Mouse (Mus musculus): ENCODE results near the gene Mad1l1. TPM values are rescaled to one million over a fixed set of nuclear protein-coding genes. Genes with fewer than 3 reads are reported as not detected.

Mad1l1 gene
- polyA plus RNA-seq, 1 experiment from 2014 or later = 42.3 TPM

DNA sequence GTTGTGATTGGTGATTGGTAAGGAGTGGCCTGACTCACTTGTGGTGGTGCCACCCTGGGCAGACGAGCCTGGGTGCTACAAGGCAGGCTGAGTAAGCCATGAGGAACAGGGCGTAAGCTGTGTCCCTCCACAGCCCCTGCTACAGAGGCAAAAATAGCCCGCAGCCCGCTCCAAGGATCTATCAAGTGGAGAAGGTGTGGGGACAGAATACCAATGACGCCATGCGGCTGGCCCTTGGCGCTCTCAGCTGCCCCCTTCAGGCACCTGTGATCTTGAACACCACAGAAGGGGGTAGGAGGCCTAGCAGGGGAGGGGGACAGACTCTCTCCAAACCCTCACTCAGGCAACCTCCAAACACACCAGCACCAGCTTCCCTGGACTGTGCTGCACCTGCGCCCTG, 15.3 kb downstream of the Mad1l1 start:
- Histone ChIP-seq H3K9me3 (ENCODE audit: control insufficient read depth, low read length) (no peaks in the 10 kb centered on the region), H3K4me2 (ENCODE audit: low read length) (no peak overlapping the region), H3K27me3 (replicated peaks; ENCODE audit: control insufficient read depth, insufficient read depth, low read length) (no peaks in the 10 kb centered on the region), H3K9ac (ENCODE audit: low read length) (no peak overlapping the region), H3K4me1 (replicated peaks; ENCODE audit: control insufficient read depth, insufficient read depth, low read length) (no peaks in the 10 kb centered on the region), H3K27ac (ENCODE audit: low read depth) (no peak overlapping the region), H3K36me3 (ENCODE audit: control insufficient read depth, insufficient read depth, low read length) (peaks cover 87% of the 10 kb centered on the region), H3K4me3 (ENCODE audit: low read depth, low read length) (no peak overlapping the region)
- DNase-seq (ENCODE audit: low spot score) (no peak), ATAC-seq (replicated peaks; ENCODE audit: low FRiP score, low TSS enrichment, low read depth) (no peak)
- WGBS = 89% methylated on average over 8 of the region's 8 CpGs

- ATAC-seq (replicated peaks; ENCODE audit: low FRiP score, low TSS enrichment, low read depth) = no peak
- Histone ChIP-seq H3K27ac (ENCODE audit: low read depth) (no peak overlapping the region), H3K9ac (ENCODE audit: low read length) (no peak overlapping the region), H3K36me3 (ENCODE audit: control insufficient read depth, insufficient read depth, low read length) (peaks cover 82% of the 10 kb centered on the region), H3K4me1 (replicated peaks; ENCODE audit: control insufficient read depth, insufficient read depth, low read length) (no peaks in the 10 kb centered on the region), H3K4me2 (ENCODE audit: low read length) (no peak overlapping the region), H3K4me3 (ENCODE audit: low read depth, low read length) (no peak overlapping the region), H3K27me3 (replicated peaks; ENCODE audit: control insufficient read depth, insufficient read depth, low read length) (no peaks in the 10 kb centered on the region), H3K9me3 (ENCODE audit: control insufficient read depth, low read length) (no peaks in the 10 kb centered on the region)
- 93% methylated on average over 4 of the region's 4 CpGs for WGBS
- no peak for DNase-seq (ENCODE audit: low spot score)
Measured at GRCm38 (mm10) chr5:140298291-140298690, 23.1 kb downstream of the Mad1l1 start.

- 77% methylated on average over 1 of the region's 1 CpGs for WGBS
- Histone ChIP-seq H3K27me3 (replicated peaks; ENCODE audit: control insufficient read depth, insufficient read depth, low read length) (no peaks in the 10 kb centered on the region), H3K4me2 (ENCODE audit: low read length) (no peak overlapping the region), H3K36me3 (ENCODE audit: control insufficient read depth, insufficient read depth, low read length) (peaks cover 66% of the 10 kb centered on the region), H3K9ac (ENCODE audit: low read length) (no peak overlapping the region), H3K4me1 (replicated peaks; ENCODE audit: control insufficient read depth, insufficient read depth, low read length) (no peaks in the 10 kb centered on the region), H3K27ac (ENCODE audit: low read depth) (no peak overlapping the region), H3K9me3 (ENCODE audit: control insufficient read depth, low read length) (no peaks in the 10 kb centered on the region), H3K4me3 (ENCODE audit: low read depth, low read length) (no peak overlapping the region)
- ATAC-seq (replicated peaks; ENCODE audit: low FRiP score, low TSS enrichment, low read depth) = 0 out of 2 replicates have a peak, but pooled peaks have one; percentile 27
- DNase-seq (ENCODE audit: low spot score) = peak; percentile 63
Measured at GRCm38 (mm10) chr5:140292152-140292551, 29.2 kb downstream of the Mad1l1 start.

DNA sequence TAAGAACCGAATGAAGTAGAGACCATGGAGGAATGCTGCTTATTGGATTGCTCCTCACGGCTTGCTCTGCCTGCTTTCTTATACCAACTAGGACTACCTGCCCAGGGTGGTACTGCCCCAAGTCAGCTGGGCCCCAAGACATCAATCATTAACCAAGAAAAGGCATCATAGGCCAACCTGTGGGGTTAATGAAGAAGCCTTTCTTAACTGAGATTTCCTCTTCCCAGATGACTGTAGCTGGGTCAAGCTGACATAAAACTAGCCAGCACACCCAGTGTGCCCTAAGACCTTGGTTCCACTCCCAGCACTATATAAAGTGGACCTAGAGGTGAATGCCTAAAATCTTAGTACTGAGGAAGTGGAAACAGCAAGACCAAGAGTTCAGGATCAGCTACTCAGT, 32.2 kb downstream of the Mad1l1 start:
- WGBS = 95% methylated on average over 2 of the region's 2 CpGs
- H3K27me3 ChIP-seq (replicated peaks; ENCODE audit: control insufficient read depth, insufficient read depth, low read length) = no peaks in the 10 kb centered on the region
- peaks cover 55% of the 10 kb centered on the region for H3K36me3 ChIP-seq (ENCODE audit: control insufficient read depth, insufficient read depth, low read length)
- ATAC-seq (replicated peaks; ENCODE audit: low FRiP score, low TSS enrichment, low read depth) (no peak), DNase-seq (ENCODE audit: low spot score) (no peak)
- no peak overlapping the region for H3K27ac ChIP-seq (ENCODE audit: low read depth)
- H3K4me2 ChIP-seq (ENCODE audit: low read length) = no peak overlapping the region
- no peak overlapping the region for H3K9ac ChIP-seq (ENCODE audit: low read length)
- no peaks in the 10 kb centered on the region for H3K9me3 ChIP-seq (ENCODE audit: control insufficient read depth, low read length)
- H3K4me1 ChIP-seq (replicated peaks; ENCODE audit: control insufficient read depth, insufficient read depth, low read length) = no peaks in the 10 kb centered on the region
- H3K4me3 ChIP-seq (ENCODE audit: low read depth, low read length) = no peak overlapping the region

GRCm38 (mm10) chr5:140288287-140288686, 33.1 kb downstream of the Mad1l1 start:
- Histone ChIP-seq H3K4me3 (ENCODE audit: low read depth, low read length) (no peak overlapping the region), H3K27me3 (replicated peaks; ENCODE audit: control insufficient read depth, insufficient read depth, low read length) (no peaks in the 10 kb centered on the region), H3K9ac (ENCODE audit: low read length) (no peak overlapping the region), H3K27ac (ENCODE audit: low read depth) (no peak overlapping the region), H3K36me3 (ENCODE audit: control insufficient read depth, insufficient read depth, low read length) (peaks cover 55% of the 10 kb centered on the region), H3K4me1 (replicated peaks; ENCODE audit: control insufficient read depth, insufficient read depth, low read length) (no peaks in the 10 kb centered on the region), H3K9me3 (ENCODE audit: control insufficient read depth, low read length) (no peaks in the 10 kb centered on the region), H3K4me2 (ENCODE audit: low read length) (no peak overlapping the region)
- no peak for DNase-seq (ENCODE audit: low spot score)
- 87% methylated on average over 3 of the region's 3 CpGs for WGBS
- ATAC-seq (replicated peaks; ENCODE audit: low FRiP score, low TSS enrichment, low read depth) = no peak

DNA sequence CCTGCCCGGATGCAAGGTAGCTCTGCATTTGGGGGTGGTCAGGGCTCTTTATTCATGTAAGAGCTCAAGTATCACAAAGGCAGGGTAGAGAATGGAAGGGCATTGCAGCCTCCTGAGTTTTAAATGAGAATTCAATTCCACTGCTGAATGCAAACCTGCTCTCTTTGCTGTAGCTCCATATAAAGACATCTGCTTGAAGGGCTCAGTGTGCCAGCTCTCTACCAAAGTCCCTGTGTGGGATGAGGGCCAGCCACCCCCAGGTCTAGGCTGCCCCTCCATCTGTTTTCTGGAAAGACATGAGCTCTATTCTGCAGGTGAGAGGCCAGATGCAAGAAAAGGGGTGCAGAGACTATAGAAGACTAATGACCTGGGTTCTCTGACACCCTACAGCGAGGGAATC, 36.6 kb downstream of the Mad1l1 start:
- 75% methylated on average over 2 of the region's 2 CpGs for WGBS
- DNase-seq (ENCODE audit: low spot score) (no peak), ATAC-seq (replicated peaks; ENCODE audit: low FRiP score, low TSS enrichment, low read depth) (no peak)
- Histone ChIP-seq H3K9me3 (ENCODE audit: control insufficient read depth, low read length) (no peaks in the 10 kb centered on the region), H3K4me2 (ENCODE audit: low read length) (no peak overlapping the region), H3K27ac (ENCODE audit: low read depth) (no peak overlapping the region), H3K27me3 (replicated peaks; ENCODE audit: control insufficient read depth, insufficient read depth, low read length) (no peaks in the 10 kb centered on the region), H3K4me3 (ENCODE audit: low read depth, low read length) (no peak overlapping the region), H3K4me1 (replicated peaks; ENCODE audit: control insufficient read depth, insufficient read depth, low read length) (no peaks in the 10 kb centered on the region), H3K9ac (ENCODE audit: low read length) (no peak overlapping the region), H3K36me3 (ENCODE audit: control insufficient read depth, insufficient read depth, low read length) (peaks cover 37% of the 10 kb centered on the region)

DNA sequence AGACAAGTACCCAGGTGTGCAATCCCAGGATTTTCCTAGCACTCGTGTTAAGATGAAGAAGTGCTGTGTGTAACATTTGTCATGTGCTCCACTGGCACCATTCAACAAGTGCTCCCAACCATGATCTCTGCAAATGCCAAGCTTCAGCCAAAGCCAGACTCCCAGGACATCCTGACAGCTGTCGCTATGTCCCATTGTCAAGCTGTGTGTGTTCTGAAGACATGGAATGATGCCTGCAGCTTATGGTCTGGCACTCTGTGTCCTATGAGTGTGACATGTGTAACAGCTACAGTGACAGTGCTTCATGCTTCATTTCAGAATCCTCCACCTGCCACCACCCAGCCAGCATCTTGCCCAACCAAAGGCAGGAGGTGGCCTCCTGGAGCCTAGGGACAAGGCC, 37.3 kb downstream of the Mad1l1 start:
- H3K9me3 ChIP-seq (ENCODE audit: control insufficient read depth, low read length) = no peaks in the 10 kb centered on the region
- no peak overlapping the region for H3K9ac ChIP-seq (ENCODE audit: low read length)
- ATAC-seq (replicated peaks; ENCODE audit: low FRiP score, low TSS enrichment, low read depth) = no peak
- H3K27me3 ChIP-seq (replicated peaks; ENCODE audit: control insufficient read depth, insufficient read depth, low read length) = no peaks in the 10 kb centered on the region
- WGBS = 93% methylated on average over 2 of the region's 2 CpGs
- H3K27ac ChIP-seq (ENCODE audit: low read depth) = no peak overlapping the region
- no peak overlapping the region for H3K4me2 ChIP-seq (ENCODE audit: low read length)
- no peak overlapping the region for H3K4me3 ChIP-seq (ENCODE audit: low read depth, low read length)
- H3K36me3 ChIP-seq (ENCODE audit: control insufficient read depth, insufficient read depth, low read length) = peaks cover 30% of the 10 kb centered on the region
- DNase-seq (ENCODE audit: low spot score) = no peak
- no peaks in the 10 kb centered on the region for H3K4me1 ChIP-seq (replicated peaks; ENCODE audit: control insufficient read depth, insufficient read depth, low read length)

DNA sequence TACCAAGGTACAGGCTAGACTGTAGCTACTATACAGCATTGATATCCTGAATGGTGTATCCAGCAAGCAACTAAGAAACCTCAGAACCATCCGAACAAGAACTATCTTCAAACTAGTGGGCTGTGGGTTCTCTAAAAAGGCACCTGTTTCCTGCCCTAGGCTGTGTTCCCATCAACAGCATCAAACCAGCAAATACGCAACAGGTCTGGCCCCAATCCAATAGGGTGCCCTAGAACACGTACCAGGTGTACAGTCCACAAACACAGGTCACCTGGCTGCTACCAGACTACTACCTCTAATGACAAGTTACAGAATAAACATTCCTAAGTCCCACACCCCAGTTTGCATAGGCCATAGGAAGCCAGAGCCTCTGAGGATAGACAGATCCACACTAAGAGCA, 38.5 kb downstream of the Mad1l1 start:
- peaks cover 24% of the 10 kb centered on the region; the same call in 1 of the 2 replicates for H3K36me3 ChIP-seq (ENCODE audit: control insufficient read depth, insufficient read depth, low read length)
- ATAC-seq (replicated peaks; ENCODE audit: low FRiP score, low TSS enrichment, low read depth) = no peak
- no peak overlapping the region for H3K4me2 ChIP-seq (ENCODE audit: low read length)
- H3K9me3 ChIP-seq (ENCODE audit: control insufficient read depth, low read length) = no peaks in the 10 kb centered on the region
- no peak overlapping the region for H3K4me3 ChIP-seq (ENCODE audit: low read depth, low read length)
- DNase-seq (ENCODE audit: low spot score) = no peak
- H3K27me3 ChIP-seq (replicated peaks; ENCODE audit: control insufficient read depth, insufficient read depth, low read length) = no peaks in the 10 kb centered on the region
- no peak overlapping the region for H3K9ac ChIP-seq (ENCODE audit: low read length)
- no peaks in the 10 kb centered on the region for H3K4me1 ChIP-seq (replicated peaks; ENCODE audit: control insufficient read depth, insufficient read depth, low read length)
- WGBS = 92% methylated on average over 3 of the region's 3 CpGs
- no peak overlapping the region for H3K27ac ChIP-seq (ENCODE audit: low read depth)

DNA sequence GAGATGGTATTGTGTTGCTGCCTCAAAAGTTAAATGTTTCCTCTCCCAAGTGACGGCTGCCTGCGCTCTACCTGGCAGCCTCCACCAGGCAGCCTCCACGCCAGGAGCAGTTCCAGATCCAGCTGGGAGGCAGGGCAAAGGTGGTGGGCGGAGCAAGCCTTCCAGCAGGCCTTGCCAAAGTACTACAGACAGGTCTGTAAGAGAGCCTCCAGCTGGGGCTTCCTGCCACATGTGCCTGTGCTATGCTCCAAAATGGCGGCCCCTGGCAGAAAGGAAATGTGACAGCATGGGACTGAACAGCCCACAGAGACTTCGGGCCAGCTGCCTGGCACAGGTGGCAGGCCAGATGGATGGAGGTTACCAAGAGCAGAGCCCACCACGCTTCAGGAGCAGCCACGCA, 39.0 kb downstream of the Mad1l1 start:
- H3K9ac ChIP-seq (ENCODE audit: low read length) = no peak overlapping the region
- H3K4me1 ChIP-seq (replicated peaks; ENCODE audit: control insufficient read depth, insufficient read depth, low read length) = no peaks in the 10 kb centered on the region
- H3K9me3 ChIP-seq (ENCODE audit: control insufficient read depth, low read length) = no peaks in the 10 kb centered on the region
- no peak overlapping the region for H3K27ac ChIP-seq (ENCODE audit: low read depth)
- H3K36me3 ChIP-seq (ENCODE audit: control insufficient read depth, insufficient read depth, low read length) = peaks cover 21% of the 10 kb centered on the region; the same call in 1 of the 2 replicates
- no peak overlapping the region for H3K4me3 ChIP-seq (ENCODE audit: low read depth, low read length)
- no peaks in the 10 kb centered on the region for H3K27me3 ChIP-seq (replicated peaks; ENCODE audit: control insufficient read depth, insufficient read depth, low read length)
- DNase-seq (ENCODE audit: low spot score) (no peak), ATAC-seq (replicated peaks; ENCODE audit: low FRiP score, low TSS enrichment, low read depth) (no peak)
- no peak overlapping the region for H3K4me2 ChIP-seq (ENCODE audit: low read length)
- WGBS = 73% methylated on average over 8 of the region's 8 CpGs

All from intestine, embryonic 14.5 days (tissue).